Mouse (Mus musculus): ENCODE measurements around the gene Kif3c. TPM values are rescaled to one million over a fixed set of nuclear protein-coding genes. Genes with fewer than 3 reads are reported as not detected.
"Not testable (repeated sequence)": the region's sequence is repeated elsewhere in the genome, so short reads cannot be mapped to it uniquely, and the experiment has no call there.

Kif3c gene
- polyA plus RNA-seq, 1 experiment from 2014 or later: 6.9 TPM

DNA sequence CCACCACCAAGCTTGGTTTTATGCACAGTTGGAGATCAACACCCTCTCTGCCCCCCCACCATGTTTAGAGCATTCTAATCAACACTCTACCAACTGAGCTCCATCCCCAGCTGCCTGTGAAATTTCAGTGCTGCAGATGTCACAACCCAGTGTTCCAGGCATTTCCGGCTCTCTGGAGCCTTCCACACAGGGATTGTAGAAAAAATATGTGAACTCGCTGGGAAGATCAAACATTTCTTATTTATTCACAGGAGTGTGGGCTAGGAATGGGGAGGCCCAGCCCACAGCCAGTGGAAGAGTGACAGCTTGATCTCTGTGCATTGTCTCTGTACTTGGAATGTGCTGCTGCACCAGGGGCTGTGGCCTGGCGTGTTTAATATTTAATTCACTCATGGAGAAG is 3.8 kb downstream of the Kif3c start:
- DNase-seq (ENCODE audit: low spot score): no peak

DNA sequence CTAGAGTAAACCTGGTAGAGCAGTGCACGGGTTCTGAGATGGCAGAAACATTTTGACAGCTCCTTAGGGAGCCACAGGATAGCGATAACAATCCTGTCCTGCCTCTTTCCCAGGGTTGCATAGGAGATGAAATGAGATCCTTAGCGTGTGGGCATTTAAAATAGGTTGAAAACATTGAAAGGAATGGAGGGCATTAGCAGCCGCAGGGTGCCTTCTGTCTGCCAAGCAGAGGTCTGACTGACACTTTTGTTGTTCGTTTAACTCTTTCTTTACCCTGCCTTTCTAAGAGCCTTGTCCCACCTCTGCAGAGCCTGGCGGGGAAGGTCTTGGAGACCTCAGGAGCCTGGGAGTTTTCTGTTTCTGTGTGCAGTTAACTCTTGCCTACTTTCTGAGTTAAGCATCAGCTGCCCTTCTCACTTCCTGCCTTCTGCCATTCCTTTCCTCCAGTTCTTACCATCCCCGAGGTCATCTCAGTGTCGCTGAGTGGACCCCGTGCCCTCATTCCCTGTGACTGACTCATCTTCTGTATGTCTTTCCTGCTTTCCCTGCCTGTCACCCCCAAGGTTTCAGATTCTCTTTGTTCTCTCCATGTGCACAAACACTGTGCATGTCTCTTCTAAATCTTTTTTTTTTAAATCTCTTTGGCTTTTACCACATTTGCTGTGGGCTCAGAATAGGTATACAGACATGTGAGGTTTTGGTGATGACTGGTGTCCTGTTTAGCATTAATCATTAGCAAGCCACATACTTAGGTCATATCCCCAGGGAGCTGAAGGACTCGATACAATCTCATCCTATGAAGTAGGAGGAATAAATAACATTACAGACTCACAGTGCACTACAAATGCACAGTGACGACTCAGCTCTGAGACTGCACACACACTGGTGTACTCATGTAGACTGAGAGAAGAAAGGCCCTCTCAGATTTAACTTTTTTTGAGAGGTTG is 6.3 kb downstream of the Kif3c start:
- no peak for DNase-seq (ENCODE audit: low spot score)

- no peak for DNase-seq (ENCODE audit: low spot score)
These were observed 7.1 kb downstream of the Kif3c start for GRCm38 (mm10) chr12:3371991-3372390.

- DNase-seq (ENCODE audit: low spot score): no peak
These were observed 8.6 kb downstream of the Kif3c start for GRCm38 (mm10) chr12:3373566-3373965.

GRCm38 (mm10) chr12:3374552-3374951 is 9.6 kb downstream of the Kif3c start:
- no peak for DNase-seq (ENCODE audit: low spot score)

GRCm38 (mm10) chr12:3377190-3377589 is 12.3 kb downstream of the Kif3c start:
- DNase-seq (ENCODE audit: low spot score): peak; percentile 41

DNA sequence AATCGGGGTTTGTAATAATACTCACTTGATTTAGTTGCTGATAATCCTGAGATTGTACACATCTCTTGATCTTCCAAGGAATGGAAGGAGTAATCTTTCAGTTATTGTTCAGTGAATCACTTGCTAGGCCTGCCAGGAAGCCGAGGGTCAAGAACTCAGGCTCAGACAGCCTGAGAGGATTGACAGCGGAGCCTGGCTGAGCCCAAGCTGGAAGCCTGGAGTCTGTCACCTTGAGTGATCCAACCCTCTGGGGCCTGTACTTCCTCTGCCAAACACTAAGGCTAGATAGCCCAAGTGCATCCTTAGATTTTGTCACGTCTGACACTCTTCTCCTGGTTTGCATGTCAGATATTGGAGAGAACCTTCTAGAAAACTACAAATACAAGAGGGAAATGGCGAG is 12.8 kb downstream of the Kif3c start:
- DNase-seq (ENCODE audit: low spot score): no peak

DNA sequence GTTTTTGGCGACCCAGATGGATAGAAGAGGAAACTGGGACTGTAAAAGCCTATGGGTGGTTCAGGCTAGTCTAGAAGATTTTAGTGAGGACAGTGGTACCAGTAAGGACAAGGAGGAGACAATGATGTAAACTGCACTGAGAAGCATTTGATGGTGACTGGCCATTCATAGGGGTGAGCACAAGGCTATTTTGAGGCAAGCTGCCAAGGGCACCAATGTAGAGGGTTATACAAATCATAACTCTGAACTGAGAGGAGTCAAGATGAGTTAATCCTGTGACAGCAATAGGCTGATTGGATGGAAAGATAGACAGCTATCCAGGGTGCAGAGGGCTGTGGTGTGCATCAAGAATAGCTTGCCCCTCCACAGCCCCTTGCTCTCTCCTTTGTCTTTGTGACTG is 19.9 kb downstream of the Kif3c start:
- no peak for DNase-seq (ENCODE audit: low spot score)

GRCm38 (mm10) chr12:3385271-3385670 is 20.3 kb downstream of the Kif3c start:
- no peak for DNase-seq (ENCODE audit: low spot score)

GRCm38 (mm10) chr12:3385940-3386339 is 21.0 kb downstream of the Kif3c start:
- no peak for DNase-seq (ENCODE audit: low spot score)

- no peak for DNase-seq (ENCODE audit: low spot score)
These were observed 23.0 kb downstream of the Kif3c start for GRCm38 (mm10) chr12:3387891-3388290.

DNA sequence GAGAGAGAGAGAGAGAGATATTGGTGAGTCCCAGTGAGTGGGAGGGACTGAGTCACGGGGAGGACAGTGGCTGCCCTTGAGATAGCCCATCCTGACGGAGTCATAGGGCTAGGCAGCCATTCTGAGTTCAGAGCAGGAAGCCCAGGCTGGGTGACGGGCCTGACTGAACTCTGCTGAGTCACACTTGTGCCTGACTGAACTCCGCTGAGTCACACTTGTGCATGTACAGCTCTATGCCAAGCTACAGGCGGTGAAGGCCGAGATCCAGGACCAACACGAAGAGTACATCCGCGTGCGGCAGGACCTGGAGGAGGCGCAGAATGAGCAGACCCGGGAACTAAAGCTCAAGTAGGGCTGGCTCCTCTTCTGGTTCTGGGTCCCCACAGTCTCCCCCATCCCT is 24.5 kb downstream of the Kif3c start:
- no peak for DNase-seq (ENCODE audit: low spot score)

DNA sequence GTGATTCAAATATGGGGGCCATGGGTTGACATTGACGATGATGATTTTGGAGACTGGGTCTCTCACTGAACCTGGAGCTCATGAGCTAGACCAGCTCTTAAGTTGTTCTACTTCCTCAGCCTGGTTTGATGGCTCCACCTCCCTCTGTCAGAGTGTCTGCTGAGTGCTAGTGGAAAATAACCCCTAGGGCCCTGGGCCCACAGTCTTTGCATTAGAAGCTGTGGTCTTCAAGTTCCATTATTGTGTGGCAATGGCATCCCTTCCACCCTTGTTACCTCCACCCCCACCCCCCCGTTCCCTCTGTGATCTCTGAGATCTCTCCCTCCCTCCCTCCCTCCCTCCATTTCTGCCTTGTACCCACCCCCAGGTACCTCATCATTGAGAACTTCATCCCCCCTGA is 25.1 kb downstream of the Kif3c start:
- DNase-seq (ENCODE audit: low spot score): no peak

DNA sequence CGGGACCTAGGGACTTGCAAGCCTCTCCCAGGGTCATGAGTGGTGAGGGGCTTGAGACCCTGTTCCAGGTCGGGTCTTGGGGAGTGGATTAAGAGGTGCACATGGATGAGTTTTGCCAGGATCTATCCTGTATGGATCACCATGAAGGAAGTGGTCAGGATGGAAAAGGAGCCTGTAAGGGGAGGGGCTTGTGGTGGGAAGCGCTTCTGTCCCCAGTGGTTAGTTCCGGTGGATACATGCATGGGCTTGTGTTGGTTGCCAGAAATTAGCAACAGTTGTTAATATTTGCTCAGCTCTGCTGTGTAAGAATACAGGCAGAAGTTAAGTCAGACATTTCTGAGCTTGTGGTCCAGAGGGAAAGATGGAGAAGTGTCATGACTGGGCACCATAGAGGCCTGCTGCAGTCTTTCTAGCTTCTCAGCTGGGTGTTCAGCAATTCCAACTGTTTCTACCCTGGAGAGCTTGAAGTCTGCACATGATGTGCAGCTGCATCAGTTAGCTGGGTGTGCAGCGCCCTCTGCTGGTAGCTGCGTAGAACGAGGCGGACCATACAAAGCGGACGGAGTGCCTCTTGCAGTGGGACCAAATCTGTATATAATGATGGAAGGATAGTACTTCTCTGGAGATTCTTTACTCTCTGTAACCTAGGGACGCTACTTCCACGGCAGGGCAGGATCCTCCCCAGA is 25.8 kb downstream of the Kif3c start:
- DNase-seq (ENCODE audit: low spot score): peak; percentile 73

DNA sequence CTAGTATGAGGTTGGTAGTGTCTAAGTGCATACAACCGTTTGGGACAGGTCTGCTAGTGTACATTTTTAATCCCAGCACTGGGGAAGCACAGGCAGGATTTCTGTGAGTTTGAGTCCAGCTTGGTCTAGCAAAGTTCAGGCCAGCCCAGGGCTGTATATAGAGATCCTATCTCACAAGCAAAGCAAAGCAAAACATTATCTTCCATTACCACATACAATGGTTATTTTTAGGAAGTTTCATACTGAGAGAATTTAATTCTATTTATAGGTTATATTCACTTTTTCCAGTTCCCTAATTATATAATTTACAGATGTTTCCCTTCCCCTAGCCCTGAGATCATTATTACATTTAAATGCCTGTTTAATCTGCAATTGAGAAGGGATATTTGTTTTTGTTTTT is 26.3 kb downstream of the Kif3c start:
- no peak for DNase-seq (ENCODE audit: low spot score)

- no peak for DNase-seq (ENCODE audit: low spot score)
These were observed 28.2 kb downstream of the Kif3c start for GRCm38 (mm10) chr12:3393140-3393539.

DNA sequence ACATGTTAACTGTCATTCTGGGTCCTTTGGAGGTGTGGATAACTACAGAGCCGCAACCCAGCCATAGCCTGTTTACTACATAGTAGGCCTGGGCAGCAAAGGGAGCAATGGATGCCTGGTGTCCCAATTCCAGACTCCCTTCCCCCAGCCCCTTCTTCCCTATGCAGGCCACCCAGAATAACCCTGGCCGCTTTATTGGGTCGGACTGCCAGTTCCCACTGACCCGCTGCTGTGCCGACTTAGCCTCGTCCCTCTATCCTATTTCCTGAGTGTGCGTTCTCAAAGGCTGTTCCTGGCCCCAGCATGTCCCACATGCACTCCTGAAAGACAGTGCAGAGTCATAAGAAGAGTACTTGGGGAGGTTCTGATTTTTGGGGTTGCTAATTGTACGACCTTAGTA is 32.0 kb downstream of the Kif3c start:
- DNase-seq (ENCODE audit: low spot score): no peak

DNA sequence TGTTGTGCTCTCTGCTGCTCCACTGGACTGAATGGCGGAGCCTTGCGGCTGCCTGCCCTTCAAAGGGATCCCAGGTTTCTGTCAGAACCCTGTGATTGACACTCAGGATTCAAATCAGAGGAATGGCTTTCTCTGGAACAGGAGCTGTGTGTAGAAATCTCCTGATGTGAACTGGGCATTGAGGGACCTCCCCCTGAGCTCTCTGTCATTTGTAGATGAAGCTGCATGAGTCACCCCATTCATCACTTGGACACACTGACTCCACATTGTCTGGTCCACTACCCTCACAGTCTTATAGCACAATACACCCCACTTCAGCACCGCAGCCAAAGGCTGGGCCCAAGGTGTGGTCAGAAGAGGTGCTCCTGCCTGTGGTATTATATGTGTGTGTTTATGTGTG is 40.7 kb downstream of the Kif3c start:
- DNase-seq (ENCODE audit: low spot score): not testable (repeated sequence)

GRCm38 (mm10) chr12:3406585-3406984 is 41.7 kb downstream of the Kif3c start:
- no peak for DNase-seq (ENCODE audit: low spot score)

DNA sequence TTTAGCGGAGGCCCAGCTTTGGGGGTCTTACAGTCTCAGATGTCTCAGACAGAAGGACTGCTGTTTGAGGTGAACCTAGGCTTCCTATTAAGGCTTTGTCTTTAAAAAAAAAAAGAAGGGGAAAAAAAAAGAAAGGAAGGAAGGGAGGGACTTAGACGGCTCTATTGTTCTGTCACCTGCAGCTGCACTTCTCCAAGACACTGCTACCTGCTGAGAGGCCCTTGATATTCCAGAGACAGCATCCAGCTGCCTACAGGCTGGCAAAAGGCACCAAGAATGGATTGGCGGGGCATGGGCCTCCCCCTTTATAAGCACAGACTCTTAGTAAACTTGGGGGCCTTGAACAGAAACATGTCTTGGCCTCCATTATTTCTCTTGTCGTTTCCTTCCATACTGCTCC is 50.0 kb downstream of the Kif3c start:
- no peak for DNase-seq (ENCODE audit: low spot score)

DNA sequence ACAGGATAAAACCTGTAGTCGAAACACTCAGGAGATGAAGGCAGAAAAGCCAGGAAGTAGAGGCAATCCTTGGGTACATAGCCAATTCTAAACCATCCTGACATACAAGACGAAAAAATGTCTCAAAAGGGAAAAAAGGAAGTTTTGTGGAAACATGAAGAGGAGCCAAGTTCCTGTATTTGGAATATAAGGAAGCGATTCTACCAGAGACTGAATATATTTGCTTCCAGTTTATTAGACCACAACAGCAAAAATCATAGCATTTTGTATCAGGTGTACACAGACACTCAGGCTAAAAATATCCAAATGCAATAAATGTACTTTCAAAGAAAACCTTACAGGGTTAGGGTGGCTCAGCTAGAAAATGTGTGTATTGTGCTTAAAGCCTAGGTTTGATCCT is 53.8 kb downstream of the Kif3c start:
- DNase-seq (ENCODE audit: low spot score): no peak

DNA sequence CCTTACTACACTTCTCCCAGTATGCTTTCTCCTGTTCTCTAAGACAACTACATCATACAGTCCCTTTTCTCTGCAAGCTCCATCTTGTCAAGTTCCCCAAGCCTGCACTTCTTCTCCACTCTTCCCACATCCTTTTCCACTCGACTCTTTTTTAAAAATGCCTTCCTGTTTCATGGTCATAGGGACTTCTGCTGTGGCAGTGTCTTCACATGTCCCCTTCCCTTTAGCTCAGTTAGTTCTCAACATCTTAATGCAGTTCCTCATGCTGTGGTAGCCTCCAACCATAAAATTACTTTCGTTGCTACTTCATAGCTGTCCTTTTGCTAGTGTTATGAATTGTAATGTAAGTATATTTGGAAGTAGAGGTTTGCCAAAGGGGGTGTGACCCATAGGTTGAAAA is 55.6 kb downstream of the Kif3c start:
- DNase-seq (ENCODE audit: low spot score): no peak

- no peak for DNase-seq (ENCODE audit: low spot score)
These were observed 57.9 kb downstream of the Kif3c start for GRCm38 (mm10) chr12:3422786-3423185.

Data from thymus, postnatal 0 days (tissue).